Mouse (Mus musculus) heart, adult 11 months (tissue): ENCODE data around the gene Prlr.

Experiments
- DNase-seq: peaks from one replicate; pipeline ENCODE4 v3.0.0; 2022

Prlr gene

DNA sequence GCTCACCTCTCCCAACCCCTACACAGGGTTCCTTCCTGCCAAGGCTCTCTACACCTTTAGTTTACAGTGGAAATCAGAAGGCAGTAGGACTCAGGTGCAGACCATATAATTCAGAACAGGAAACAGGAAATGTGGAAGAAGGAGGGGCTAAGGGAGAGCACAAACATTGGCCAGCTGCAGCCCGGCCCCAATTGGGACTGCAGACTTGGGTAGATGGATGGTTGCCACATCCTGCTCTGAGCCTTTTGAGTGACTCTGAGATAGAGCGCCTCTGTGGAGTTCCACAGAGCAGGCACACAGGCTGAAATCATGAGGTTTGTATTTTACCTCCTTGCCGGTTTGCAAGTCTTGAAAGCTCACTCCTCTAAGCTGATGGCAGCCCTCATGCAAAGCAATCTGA is 59.8 kb downstream of the Prlr start:
- DNase-seq = no peak

GRCm38 (mm10) chr15:10238454-10238853 is 61.4 kb downstream of the Prlr start:
- DNase-seq = no peak

DNA sequence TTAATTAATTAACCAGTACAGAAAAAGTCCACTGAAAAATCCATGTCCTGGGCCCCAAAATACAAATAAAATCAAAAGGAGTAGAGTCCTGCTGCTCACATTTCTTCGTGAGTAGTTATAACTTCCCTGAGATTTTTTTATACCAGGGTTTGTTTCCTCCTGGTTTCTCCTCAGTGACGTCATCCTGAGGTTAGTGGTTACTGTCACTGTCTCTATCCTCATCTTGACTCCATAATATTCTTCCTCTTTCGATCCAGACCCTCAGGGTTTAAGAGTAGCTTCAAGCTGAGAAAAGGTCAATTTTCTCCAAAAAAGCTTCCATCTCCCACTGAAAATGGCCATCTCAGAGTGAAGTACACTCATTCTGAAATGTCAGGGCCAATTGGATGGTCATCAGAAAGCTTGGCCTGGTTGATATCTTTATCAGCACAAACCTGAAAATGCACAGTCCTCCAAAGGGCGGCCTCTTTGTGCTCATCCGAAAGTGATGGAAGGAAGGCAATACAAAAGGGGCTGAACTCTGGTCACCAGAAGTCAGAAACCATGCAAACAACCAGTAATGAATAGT is 63.3 kb downstream of the Prlr start:
- no peak for DNase-seq

- peak; percentile 41 for DNase-seq
Observed at GRCm38 (mm10) chr15:10242250-10242649, 65.2 kb downstream of the Prlr start.

DNA sequence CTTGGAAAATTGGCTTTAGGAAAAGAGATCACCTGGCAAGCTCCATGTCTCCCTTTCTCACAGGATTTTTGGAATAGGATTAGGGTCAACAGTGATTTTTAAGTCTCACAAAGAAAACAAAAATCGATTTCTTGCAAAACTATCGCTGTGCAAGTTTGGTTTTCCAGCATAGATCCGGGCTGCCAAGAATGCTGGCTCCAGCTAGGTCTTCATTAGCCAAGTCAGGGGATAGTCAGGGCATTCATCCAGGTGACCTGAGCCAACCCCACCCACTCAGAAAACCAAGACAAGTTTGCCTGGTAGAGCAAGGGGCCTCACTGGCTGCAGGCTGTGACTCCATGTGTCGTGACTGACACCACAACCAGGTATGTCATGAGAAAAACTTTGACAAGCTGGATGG is 72.2 kb downstream of the Prlr start:
- DNase-seq = peak; percentile 88

GRCm38 (mm10) chr15:10250784-10251183 is 73.7 kb downstream of the Prlr start:
- DNase-seq = no peak

- no peak for DNase-seq
Observed at GRCm38 (mm10) chr15:10252526-10252925, 75.5 kb downstream of the Prlr start.

DNA sequence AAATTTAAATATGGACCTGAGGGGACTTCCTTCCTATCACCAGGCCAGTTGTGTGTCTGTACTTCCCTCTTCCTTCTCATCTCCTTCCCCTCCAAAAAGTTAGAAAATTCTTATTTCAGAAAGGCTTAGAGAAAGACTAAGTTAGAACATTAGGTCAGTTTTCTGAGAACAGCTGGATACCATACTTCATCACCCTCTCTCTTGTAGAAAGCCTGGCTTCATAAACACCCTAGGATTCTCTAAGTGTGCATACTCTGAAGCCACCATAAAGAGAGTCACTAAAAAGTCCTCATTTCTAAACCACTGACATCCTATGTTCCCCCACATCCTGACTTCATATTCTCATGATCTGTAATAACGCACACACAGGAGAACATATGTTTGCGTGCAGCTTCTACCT is 85.2 kb downstream of the Prlr start:
- no peak for DNase-seq

DNA sequence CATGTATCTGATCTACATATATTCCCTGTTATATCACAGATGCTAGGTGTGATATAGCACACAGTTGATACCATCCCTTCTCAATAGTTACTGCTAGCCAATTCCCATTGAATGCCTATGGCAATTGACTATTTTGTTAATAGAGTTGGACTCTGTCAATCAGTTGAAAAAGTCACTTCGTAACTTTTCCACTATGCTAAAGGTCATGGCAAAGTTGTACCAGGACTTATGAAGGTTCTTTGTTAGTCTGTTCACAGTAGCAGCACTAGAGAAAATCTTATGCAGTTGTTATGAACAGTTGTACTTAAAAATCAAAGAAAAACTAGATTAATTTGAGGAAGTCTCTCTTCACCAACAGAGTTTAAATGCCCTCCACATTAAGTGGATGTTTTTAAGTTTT is 85.6 kb downstream of the Prlr start:
- DNase-seq = no peak

DNA sequence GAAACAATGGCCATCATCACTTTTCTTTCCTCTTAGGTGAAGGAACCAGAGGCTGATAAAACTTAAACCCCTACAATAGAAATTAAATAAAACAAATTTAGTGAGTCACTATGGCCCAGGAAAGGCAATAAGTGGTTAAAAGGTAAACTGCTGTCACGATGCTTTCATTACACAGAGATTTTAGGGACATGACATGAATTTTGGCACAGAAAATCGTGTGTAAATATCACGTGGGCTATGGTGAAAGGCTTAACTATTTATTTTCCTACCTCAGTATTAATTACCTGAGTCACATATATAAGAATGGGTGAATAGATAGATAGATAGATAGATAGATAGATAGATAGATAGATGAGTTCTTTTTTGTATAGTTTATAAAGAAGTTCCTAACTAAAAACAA is 86.4 kb downstream of the Prlr start:
- no peak for DNase-seq

GRCm38 (mm10) chr15:10264885-10265284 is 87.8 kb downstream of the Prlr start:
- no peak for DNase-seq

GRCm38 (mm10) chr15:10267251-10267650 is 90.2 kb downstream of the Prlr start:
- no peak for DNase-seq

- no peak for DNase-seq
Observed at GRCm38 (mm10) chr15:10276386-10276785, 99.3 kb downstream of the Prlr start.

DNA sequence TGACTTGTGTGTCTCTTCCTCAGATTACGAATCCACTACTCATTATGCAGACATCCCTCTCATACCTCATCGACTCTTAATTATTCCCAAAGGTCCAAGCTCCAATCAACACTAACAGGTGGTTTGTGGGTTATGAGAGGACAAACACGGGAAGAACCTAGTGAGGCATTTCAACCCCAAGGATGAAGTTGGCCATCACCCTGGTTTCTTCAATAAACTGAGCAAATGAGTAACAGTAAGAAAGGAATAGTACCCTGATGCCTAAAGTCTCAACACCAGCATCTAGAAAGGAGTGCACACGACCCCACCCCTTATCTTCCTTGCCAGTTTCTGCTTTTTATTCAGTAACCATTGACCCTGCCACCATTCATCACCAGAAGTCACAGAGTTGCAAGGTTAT is 100.4 kb downstream of the Prlr start:
- no peak for DNase-seq

- no peak for DNase-seq
Observed at GRCm38 (mm10) chr15:10281546-10281945, 104.5 kb downstream of the Prlr start.

DNA sequence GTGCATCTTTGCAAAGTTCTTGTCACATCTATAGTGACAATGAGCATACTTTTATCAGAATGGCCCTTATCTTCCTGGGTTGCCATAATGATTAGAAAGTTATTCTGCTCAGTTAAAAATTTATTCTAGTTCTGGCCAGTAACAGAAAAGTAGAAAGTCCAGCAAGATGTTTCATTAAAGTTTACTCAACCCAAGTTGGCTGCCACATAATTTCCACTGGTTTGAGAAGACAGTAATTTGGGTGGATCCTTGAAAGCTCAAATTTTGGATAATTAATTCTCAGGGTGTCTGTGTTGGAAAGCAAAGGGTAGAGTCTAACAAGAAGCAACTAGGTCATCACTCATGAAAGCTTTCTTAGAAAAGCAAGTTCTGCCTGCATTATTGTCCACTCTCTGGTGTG is 106.6 kb downstream of the Prlr start:
- no peak for DNase-seq

DNA sequence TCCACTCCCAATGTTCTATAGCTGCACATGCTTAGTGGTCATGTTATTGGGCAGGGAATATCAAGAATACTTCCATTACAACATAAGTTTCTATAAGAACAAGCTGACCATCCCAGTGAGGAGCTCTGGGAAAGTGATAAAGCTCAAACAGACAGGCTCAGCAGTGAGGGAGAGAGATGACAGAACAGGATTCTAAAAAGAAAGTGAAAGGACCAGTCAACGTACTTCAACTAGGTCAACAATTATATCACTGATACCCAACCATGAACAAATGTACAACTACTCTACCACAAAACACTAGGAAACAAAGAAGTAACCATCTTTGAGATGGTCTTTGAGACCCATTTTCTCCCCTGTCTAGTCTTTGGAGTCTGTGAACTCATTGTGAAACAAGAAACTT is 119.5 kb downstream of the Prlr start:
- DNase-seq = no peak

GRCm38 (mm10) chr15:10298058-10298457 is 121.0 kb downstream of the Prlr start:
- no peak for DNase-seq

DNA sequence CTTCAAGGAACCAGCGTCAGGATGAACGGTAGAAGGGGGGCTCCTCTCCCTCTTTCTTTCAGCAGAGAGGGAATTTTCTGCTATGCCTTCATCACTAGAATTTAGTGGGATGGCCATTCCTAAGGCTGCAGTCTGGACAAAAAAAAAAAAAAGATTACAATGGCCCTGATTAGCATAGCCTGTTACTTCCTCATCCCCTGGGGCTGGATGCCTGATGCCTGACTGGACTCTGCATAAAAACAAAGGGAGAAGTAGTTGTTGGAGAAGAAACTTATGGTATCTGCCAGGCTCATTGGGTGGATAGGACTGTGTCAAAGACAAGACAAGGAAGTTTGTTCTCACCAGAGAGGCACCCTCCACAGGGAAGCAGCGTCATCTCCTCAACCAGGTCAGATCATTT is 122.4 kb downstream of the Prlr start:
- DNase-seq = no peak

GRCm38 (mm10) chr15:10306461-10306860 is 129.4 kb downstream of the Prlr start:
- DNase-seq = no peak

DNA sequence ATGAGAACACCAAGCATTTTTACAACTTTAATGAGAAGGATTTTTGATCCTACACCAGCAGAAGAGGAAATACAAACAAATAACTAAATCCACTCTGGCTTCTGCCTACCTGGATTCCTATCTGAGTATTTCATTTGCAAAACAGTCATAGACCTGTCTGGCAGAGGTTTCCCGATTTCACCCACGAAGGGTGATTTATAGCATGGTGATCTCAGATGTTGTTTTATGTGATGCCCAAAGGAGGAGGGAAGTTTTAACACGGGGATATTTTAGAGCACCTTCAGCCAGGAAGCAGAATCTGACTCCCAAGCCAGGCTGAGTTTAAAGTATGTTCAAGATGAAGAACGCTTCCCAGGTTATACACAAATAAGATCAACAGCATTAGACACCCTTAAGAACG is 134.8 kb downstream of the Prlr start:
- DNase-seq = no peak

DNA sequence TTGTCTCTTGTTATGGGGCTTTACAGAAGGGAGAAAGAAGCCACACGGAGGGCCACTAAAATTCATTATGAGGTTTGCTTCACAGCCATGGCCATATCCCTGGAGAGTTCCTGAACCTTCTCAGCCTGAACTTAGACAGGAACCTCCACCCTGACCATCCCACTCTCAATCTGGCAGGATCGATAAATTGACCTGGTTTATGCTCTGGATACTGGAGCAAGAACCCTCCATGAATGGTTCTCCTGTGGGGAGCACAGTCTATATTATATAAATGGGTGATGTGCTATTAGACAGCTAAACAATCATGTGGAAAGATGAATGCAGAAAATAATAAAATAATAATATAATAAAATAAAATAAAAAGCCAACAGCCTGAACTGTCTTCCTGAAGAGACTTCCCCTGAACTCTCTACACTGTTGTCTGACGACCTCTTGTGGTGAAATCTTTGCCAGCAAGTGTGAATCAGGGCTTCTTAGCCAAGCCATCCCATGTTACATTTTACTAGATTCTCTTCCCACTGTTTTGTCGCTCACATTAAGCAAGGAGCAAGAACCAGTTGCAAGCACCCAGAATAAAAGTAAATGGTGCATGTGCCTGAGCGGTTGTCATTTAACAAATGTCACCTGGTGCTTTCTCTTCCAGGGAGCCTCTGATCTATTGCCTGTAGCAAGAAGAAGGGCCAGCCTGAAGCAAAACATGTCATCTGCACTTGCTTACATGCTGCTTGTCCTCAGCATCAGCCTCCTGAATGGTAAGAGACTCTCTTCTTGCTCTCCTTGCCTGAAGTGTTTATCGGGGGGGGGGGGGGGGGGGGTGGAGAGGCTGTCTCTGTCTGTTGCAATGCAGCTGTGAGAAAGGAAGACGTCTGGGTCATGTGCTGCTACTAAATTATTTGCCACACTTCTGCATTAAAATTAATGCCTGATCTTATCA is 136.8 kb downstream of the Prlr start:
- no peak for DNase-seq

DNA sequence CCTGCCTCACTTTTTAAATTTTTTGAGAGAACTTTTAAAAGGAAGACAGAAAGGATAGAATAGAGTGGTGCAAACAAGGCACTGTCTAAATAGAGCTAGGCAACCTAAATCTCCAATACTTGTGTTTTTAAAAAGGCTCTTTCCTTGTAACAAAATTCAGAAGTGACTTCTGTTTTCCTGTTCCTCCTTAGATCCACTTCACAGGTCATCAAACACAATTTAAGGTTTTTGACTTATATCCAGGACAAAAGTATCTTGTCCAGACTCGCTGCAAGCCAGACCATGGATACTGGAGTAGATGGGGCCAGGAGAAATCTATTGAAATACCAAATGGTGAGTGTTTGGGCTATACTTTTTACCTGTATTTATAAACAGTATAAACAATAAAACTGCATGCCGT is 148.0 kb downstream of the Prlr start, which contains the start of gene Gm21973:
TSS of gene Gm21973 (plus strand) at position 301 of the 400 bp plus-strand sequence.
- DNase-seq = no peak

- no peak for DNase-seq
Observed at GRCm38 (mm10) chr15:10330626-10331025, 153.6 kb downstream of the Prlr start.

DNA sequence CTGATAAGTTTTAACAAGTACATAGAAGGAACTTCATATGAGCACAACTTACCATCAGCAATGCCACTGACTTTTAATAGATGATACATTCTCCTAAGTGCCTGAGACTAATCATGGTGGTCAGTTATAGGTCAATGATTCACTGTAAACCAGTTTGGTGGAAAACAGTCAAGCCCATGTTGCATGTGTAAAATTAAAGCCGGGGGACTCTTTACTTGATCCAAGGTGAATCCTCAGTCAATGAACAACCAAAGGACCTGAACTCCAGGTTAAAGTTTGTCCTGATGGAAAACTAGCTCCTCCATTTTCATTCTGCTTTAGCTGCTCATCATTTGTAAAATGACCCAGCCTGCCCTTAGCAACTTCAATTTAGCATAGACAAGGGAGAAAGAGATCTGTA is 155.5 kb downstream of the Prlr start:
- DNase-seq = no peak
